Mouse (Mus musculus) left cerebral cortex, adult 11 months (tissue): ENCODE results near the gene Mia2.

Experiments used
- DNase-seq: peaks from one replicate; pipeline ENCODE4 v3.0.0; 2022; ENCODE audit warnings: low spot score

Mia2 gene

DNA sequence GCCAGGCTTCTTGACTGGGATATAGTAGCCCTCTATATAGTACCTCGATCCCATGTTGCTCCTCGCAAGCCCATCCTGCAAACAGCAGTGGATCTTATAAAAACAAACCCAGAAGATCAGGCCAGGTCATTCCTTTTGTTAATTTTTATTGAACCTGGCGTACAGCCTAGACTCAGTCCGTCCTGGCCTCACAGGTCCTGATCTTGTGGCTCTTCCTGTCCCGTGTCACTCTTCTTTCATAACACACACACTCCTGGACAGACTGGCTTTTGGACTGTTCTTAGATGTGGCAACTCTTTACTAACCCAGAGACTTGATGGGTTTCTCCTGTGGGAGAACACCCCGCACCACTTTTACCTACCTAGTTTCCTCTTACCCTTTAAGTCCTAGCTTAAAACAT, 10.3 kb downstream of the Mia2 start:
- no peak for DNase-seq

DNA sequence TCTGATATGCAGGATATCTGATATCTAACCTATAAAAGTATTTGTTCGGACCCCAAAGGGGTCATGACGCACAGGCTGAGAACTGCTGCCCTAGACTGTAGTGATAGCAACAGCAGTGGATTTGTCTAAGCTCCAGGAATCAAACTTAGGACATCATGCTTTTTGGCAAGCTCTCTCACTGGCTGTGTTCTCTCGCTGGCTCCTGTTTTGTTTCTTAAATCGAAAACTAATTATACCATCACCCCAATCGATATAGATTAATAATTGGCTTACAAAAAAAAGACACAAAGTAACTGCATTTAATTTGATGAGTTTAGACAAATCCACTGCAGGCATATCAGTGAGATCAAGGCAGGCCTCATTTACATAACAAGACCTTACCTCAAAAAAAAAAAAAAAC, 10.9 kb downstream of the Mia2 start:
- no peak for DNase-seq

DNA sequence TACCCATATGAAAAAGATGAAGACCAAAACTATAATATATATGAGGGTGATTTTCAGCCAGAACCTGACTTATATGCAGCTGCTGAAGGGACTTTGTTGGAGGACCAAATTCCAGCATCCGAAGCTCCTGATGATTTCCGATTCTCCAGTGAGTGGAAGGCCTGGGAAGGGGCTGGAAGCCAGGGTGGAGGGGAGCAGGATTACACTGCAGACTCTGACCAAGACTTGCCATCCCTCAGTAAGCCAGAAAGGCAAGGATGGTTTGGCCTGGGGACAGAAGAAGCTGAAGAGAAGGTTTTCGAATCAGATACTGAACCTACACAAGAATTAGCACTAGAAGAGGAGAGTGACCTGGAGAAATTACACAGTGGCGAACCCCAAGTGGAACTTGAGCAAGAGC, 12.3 kb downstream of the Mia2 start:
- no peak for DNase-seq

DNA sequence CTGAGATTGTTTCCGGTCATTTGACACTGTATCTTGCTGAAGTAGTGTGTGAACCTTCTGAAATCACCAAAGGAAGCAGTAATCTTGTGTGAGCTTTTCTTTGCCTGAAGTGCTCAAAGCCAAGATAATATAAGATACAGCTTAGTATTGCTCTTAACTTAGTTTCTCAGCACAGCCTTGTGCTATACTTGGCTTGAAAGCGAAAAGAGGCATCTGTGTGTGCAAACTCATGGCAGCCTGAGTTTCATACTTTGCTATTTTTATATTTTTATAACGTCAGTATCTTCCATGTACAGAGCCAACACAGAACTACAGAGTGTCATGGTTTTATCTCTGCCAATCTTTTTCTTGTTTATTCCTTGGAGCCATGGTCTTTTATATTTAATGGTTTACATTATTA, 21.6 kb downstream of the Mia2 start:
- DNase-seq = no peak

DNA sequence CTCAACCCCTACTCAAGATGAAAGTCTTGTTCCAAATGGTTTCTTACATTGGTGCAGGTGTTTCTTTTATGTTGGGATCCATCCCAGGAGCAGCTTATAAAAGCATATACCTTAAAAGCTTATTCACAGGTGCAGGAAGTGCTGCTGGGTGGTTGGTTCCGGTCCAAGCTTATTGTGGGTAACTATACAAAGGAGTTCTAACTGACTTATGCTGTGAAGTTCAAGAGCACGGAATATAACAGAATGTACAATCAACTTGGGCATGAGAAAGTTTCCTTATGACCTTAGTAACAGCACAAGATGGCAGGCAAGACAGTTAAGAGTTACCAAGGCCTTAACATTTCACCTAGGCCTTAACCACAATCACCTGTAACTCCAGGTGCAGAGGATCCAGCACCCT, 29.8 kb downstream of the Mia2 start:
- no peak for DNase-seq

DNA sequence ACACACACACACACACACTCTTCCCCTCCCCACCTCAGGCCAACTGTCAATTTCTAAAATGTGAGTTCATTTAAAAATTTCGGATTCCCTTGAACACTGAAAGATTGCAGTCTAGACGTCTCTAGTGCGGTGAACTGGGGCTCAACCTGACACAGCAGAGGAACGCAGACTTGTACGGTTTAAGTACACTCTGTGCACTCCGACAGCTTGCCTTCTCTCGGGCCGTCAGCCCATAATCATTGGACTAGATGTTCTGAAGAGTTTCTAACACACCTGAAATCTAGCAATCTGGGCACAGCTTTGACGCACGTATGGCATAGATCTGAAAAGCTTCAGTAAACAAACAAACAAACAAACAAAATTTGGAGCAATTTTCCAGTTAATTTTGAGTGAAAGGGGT, 32.9 kb downstream of the Mia2 start:
- DNase-seq = no peak

DNA sequence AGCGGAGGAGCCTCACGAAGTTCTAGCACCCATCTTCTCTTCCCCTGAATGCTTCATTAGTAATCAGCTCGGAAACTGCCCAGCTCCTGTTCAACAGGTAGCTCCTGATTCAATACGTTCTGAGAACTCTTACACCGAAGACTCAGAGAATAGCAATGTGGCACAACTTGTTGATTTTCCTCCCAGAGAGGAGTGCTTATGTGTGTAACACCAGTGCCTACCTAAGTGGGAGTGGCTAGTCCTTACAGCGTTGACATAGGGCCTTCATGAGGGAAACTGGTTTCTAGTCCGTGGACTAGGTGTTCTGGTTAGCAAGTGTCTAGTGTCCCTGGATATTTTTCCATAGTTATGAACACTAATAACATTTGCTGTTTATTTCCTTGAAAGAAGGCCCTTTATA, 33.4 kb downstream of the Mia2 start:
- no peak for DNase-seq

DNA sequence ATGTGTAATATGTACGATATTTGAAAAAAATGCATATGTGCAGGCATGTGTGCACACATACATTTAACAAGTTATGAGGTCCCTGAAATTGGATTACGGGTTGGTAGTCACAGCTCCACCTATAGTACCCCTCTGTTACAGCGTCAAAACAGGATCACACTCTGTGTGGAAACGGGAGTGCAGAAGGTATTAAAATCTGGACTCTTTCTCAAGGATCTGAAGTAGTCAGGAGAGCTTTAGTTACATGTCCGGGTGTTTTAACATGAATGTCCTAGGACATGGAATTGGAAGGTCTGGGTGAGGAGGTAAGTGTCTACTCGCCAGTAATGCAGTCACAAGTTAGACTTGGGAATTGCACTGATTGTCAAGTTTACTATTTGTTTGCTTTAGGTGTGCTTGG, 34.0 kb downstream of the Mia2 start:
- no peak for DNase-seq

DNA sequence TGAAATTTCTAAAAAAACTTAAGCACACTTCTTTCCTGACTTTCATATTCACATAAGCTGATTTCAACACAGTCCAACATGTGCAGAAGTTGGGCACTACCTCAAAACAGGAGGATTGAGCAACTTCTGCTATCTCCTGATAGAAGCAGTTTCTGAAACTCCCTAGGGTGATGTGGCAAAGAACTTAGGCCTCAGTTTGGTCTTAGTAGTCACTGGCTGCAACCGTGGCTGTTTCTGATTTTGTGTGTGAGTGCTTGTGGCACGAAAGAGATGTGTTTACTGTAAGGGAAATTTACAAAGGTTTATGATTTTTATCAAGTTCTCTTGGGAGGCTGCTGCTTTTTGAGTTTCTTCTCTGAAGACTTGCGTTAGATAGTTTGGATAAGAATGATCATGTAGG, 34.6 kb downstream of the Mia2 start:
- no peak for DNase-seq

DNA sequence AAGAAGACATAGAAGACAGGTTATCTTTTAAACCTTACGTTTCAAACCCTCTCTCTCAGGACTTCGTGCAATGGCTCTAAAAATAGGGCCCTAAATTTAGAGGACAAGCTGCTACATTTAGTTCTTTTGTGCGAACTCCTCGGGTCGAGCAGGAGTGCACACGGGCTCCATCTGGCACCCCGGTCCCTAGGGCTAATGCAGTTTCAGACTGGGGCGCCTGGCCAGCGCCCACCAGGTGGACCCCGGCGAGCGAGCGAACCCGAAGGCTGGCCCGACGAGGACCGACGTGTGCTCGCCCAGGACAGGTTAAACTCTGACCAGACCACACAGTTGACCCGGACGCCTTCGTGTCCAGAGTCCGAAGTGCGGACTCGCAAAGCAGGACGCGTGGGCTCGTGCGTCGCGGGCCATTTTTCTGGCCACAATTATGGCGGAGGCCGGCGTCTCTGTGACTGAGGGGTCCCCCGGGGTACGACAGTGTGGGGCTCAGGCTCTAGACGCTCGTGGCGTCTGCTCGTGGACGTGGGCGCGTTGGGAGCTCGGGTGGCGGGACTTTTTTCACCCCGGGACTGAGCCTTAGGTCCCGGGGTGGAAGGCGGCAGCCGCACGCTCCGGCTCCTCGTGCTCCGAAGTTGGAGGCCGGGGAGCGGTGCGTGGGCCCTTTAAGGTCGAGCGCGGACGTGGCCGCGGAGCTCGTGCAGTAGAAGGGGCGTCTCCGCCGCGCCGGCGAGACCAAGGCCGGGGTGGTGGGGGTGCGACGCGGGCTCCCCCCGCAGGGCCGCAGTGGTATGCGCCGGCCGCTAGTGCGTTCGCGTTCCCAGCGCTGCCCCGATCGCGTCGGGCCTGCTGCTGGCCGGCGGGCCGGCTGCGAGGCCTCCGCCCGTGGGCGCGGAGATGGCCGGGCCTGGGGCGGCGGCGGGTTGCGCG, 35.3 kb downstream of the Mia2 start:
- DNase-seq = peak; percentile 92

DNA sequence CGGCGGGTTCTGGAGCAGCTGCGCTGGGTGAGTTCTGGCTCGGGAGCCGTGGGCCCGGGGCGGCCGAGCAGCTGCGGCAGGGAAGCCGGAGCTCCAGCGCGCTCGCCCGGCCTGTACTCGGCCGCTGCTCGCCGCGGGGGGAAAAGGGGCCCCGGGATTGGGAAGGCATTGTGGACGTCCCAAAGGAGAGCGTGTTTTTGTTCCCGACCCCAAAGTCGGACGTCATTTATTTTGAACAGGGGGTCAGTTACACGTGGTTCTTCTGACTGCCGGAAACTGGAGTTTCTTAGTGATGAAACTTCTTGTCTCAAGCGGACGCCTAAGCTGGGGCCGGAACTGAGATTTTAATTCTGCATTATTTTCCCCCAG, 36.0 kb downstream of the Mia2 start:
- no peak for DNase-seq

DNA sequence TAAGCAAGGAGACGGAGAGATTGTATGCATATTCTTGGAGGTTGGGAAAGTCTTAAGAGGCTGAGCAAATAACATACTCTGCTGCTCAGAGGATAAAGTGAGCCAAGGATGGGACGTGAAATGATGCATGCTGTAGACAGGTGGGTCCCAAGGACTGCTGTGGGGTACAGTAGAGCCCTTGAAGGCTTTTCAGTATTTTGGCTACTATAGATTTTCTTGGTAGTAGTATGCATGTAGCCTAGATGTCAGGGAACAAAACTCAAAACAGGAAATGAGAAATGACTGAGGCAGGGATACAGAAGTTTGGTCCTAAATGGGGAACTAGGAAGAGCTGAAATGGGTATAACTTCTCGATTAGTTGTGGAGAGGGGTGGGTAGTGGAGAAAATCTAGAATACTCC, 36.9 kb downstream of the Mia2 start:
- no peak for DNase-seq

DNA sequence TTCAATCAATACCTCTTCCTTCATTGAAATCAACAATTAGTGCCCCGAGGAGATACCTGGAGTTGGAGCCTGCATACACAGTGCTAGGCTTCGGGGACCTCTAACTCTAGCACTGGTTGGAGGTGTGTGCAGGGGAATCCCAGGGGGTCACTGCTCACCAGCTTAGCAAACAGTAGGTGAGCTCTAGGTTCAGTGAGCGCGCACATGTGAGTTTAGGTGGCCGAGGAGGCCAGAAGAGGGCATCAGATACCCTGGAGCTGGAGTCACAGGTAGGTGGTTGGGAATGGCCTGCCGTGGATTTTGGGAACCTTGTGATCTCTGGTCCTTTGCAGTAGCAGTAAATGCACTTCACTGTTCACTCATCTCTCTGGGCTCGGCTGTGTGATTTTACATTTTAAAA, 37.3 kb downstream of the Mia2 start:
- DNase-seq = no peak

DNA sequence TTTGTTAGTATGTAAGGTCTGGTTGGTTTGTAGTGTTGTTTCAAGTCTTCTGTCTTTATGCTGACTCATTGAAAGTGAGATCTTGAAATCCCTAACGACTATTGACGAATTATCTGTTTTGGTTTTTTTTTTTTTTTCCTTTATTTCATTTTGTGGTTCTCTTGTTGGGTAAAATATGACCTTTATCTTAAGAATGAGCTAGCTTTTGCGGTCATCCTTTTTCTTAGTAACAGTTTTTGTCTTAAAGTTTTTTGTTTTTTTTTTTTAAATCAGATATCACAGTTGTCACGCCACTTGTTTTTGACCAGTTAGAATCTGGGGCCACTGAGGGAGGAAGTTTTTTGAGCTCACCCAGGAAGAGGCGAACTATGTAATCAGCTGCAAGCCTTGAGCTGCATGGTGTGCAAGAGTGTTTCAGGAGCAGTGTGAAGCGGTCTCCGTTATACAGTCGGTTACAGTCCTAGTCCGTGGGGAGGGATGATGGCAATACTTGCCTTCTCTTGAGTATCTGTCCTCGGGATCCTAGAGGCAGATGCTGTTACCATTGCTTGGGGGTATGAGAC, 37.9 kb downstream of the Mia2 start:
- no peak for DNase-seq

DNA sequence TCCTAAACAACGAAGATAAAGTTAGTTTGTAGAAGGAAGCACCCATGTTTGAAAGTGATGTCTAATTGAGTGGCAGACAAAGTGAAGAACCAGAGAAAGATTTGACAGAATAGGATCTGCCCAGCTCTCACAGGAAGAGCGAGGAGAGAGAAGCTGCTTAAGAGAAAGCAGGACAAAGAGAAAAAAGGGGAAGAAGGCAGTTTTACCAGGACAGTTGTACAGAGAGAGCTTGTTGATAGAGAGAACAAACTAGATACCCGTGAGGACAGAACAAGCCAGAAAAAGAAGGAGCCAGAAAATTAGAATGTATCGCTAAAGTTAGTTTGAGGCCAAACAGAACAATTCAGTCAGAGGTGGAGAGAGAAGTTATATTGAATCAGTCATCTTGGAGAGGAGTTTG, 39.5 kb downstream of the Mia2 start:
- no peak for DNase-seq

DNA sequence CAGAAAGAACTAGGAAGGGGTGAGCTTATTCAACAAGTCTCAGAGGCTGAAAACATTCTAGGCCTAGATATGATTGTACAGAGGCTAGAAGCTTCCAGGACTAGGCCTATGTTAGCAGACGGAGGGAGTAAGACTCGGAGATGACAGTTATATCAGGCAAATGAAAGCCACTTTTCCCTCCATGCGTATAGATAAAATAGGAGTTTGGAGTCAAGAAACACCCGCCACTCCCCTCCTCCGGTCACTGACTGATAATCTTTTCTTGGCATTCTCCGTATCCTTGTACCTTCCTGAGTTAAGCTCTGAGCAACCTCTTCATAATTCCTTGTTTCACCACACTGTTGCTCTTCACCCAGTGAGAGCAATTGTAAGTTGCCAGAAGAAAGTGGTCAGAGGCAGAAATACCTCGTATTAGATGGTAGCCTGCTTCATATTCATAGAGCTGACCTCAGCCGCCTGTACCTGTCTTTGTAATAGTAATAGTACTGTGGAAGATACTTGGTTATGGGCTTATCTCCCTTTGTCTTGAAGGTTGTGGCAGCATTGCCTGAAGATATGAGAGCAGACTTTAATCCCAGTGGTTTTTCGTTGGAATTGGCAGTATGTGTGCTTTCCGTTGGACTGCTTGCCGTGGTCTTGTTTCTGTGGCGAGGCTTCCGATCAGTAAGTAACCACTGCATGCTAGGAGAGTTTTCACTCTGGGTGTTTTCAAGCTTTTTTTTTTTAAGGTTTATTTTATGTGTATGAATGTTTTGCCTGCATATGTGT, 40.1 kb downstream of the Mia2 start:
- DNase-seq = no peak

DNA sequence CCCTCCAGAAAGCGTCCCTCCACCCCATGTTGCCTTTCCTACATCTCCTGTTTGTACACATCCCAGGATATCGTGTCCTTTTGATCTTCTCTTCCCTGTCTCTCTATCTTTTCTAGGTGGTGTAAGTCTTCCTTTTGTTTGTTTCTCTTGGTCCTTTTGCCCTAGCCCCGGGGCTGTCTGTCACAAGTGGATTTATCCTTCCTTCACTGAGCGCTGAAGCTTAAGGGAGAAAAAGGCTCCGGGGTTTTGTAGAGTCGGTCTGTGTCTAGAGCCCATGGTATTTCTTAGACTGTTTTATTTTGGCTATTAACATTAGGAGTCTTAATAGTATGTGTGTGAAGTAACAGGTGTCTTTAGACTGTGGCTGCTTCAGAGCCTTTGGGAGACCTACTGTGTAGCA, 41.4 kb downstream of the Mia2 start:
- DNase-seq = no peak

DNA sequence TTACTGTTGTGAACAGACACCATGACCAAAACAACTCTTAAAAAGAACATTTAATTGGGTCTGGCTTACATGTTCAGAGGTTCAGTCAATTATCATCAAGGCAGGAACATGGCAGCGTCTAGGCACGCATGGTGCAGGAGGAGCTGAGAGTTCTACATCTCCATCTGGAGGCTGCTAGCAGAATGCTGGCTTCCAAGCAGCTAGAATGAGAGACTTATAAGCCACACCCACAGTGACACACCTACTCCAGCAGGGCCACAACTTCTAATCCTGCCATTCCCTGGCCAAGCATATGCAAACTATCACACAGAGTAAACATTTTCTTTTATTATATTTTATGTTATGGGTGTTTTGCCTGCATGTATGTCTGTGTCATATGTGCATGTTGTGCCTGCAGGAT, 43.8 kb downstream of the Mia2 start:
- no peak for DNase-seq

DNA sequence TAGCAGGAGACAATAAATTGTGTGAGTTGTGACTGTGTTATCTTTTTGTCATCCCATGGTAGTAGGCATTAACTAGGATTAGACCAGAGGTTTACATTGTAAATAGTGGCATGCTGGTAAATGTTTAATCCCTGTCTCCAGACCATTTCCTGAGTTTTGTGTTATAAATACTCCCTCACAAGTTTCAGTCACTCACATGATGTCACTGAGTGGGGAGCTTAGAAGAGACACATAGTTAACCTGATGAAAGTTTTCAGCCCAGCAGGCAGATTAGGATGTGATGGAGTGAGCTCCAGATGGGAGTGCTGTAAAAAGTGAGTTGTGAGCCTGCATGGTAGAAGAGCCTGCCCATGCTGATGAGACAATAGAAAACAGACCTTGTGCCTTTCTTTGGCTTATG, 49.5 kb downstream of the Mia2 start:
- no peak for DNase-seq

DNA sequence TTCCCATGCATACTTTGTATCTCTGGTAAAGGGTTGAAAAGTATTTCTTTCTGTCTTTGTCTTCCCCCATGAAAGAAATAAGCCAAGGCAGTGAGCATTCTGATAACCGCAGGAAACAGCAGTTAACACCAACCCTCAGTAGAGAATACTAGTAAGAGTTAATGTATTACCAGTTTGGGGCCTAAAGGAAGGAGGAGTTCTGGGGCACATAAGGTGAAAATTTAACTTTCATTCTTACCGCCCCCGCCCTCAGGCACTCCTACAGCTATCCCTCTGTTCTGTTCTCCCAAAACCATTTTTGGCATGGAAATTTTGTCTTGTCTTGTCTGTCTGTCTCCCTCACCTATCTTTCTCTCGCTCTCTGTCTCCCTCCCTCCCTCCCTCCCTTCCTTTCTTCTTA, 54.1 kb downstream of the Mia2 start:
- DNase-seq = no peak

DNA sequence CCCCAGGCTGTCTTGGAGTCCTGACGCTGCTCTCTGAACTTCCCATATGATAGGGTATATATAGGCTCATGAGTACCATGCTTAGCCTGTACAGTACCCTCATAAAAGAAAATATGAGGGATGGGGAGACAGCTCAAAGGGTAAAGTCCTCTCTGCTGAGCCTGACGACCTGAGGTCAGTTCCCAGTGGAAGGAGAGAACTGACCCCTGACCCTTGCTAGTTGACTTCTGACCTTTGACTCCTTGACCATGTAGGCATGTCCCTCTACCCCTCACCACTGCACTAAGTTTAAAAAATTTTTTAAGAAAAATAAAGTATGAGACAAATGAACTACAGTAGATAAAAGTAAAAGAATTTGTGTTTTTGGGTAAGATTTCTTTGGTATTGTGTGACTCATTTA, 65.5 kb downstream of the Mia2 start:
- no peak for DNase-seq

DNA sequence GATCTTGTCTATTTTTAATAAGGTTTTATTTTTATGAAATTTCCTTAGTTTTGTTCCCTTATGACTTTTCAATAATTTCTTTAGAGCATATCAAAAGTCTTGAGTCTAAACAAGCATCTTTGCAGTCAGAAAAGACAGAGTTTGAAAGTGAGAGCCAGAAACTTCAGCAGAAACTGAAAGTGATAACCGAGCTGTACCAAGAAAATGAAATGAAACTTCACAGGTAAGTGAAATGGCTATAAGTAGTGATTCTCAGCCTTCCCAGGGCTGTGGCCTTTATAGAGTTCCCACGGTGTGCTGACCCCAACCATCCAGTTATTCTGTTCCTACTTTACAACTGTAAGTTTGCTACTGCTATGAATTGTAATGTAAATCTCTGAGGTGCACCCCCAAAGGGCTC, 67.2 kb downstream of the Mia2 start:
- DNase-seq = no peak

DNA sequence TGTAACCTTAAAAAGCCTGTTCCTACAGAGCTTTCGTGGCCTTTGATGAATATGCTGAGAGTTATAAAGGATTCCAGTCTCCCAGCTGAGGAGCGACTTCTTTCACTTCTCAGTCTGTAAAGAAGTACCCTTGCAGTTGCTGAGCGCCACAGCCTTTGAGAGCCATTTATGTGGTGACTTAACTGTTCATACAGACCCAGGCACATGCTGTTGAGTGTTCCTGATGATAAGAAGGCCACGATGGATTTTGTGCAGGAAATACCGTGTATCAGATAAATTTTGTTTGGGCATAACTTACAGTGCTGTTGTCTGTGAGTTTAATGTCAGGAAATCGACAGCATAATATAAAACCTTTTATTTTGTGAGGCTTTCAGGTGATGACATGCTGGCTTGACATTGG, 68.9 kb downstream of the Mia2 start:
- DNase-seq = no peak
